Mouse (Mus musculus) neural tube, embryonic 11.5 days (tissue): ENCODE measurements around the gene Tanc2. TPM values are rescaled to one million over a fixed set of nuclear protein-coding genes. Genes with fewer than 3 reads are reported as not detected.

Experiments
- ATAC-seq: fragments of 200-750 bp; cut with Nextera tagmentation; 2 replicates; pipeline ENCODE4 v1.8.0; 2017; ENCODE audit warnings: moderate number of reproducible peaks, mild to moderate bottlenecking, moderate TSS enrichment, moderate library complexity; ENCODE audit not compliant: insufficient read depth, low FRiP score, low TSS enrichment
- DNase-seq: peaks from one replicate; pipeline ENCODE4 v3.0.0-alpha.2; 2015; ENCODE audit warnings: low spot score
- H3K27ac ChIP-seq: fragments of 300-500 bp; sonication (generic); 2 replicates; pipeline ENCODE4 v1.5.1; 2014; ENCODE audit warnings: low read depth, mild to moderate bottlenecking, low read length
- H3K27me3 ChIP-seq: fragments of 300-500 bp; sonication (generic); 2 replicates; pipeline ENCODE4 v1.6.1; 2014; ENCODE audit warnings: mild to moderate bottlenecking, low read length, mixed read lengths; ENCODE audit not compliant: control insufficient read depth, insufficient read depth
- H3K36me3 ChIP-seq: fragments of 300-500 bp; sonication (generic); 2 replicates; pipeline ENCODE4 v1.6.1; 2014; ENCODE audit warnings: mild to moderate bottlenecking, low read length, moderate library complexity, mixed read lengths; ENCODE audit not compliant: control insufficient read depth, insufficient read depth
- H3K4me1 ChIP-seq: fragments of 300-500 bp; sonication (generic); 2 replicates; pipeline ENCODE4 v1.6.1; 2014; ENCODE audit warnings: low read length, mixed read lengths; ENCODE audit not compliant: control insufficient read depth, insufficient read depth
- H3K4me2 ChIP-seq: fragments of 300-500 bp; sonication (generic); 2 replicates; pipeline ENCODE4 v1.6.1; 2014; ENCODE audit warnings: low read depth, mild to moderate bottlenecking, moderate library complexity
- H3K4me3 ChIP-seq: fragments of 300-500 bp; sonication (generic); 2 replicates; pipeline ENCODE4 v1.5.1; 2014; ENCODE audit warnings: low read depth, low read length
- H3K9ac ChIP-seq: fragments of 300-500 bp; sonication (generic); 2 replicates; pipeline ENCODE4 v1.6.1; 2014; ENCODE audit warnings: mild to moderate bottlenecking, low read length
- H3K9me3 ChIP-seq: fragments of 300-500 bp; sonication (generic); 2 replicates; pipeline ENCODE4 v1.6.1; 2016; ENCODE audit warnings: low read length; ENCODE audit not compliant: control insufficient read depth
- WGBS: fragments of 180-500 bp; shearing (Covaris S2); extraction: QIAGEN DNeasy Blood & Tissue Kit; methylation state at CpG from one replicate; pipeline ENCODE4 v1.1.7; 2014; 5-methylcytosine and 5-hydroxymethylcytosine counted together
- polyA plus RNA-seq: library from polyadenylated mRNA; unstranded; fragments of >200 nt; fragmentation: Nextera tagmentation; extraction: Ambion mirVana; gene quantifications from 2 replicates; pipeline ENCODE4 v1.2.1, GENCODE M21; 2014

Tanc2 gene
- polyA plus RNA-seq, 1 experiment from 2014 or later = 25.0 TPM

- no peak overlapping the region for H3K27ac ChIP-seq
- H3K4me3 ChIP-seq = no peak overlapping the region
- no peak overlapping the region for H3K4me2 ChIP-seq
- peaks cover 5% of the 10 kb centered on the region; the same call in 1 of the 2 replicates for H3K4me1 ChIP-seq
- H3K9ac ChIP-seq = no peak overlapping the region
- H3K9me3 ChIP-seq = no peaks in the 10 kb centered on the region
- 75% methylated on average over 8 of the region's 8 CpGs for WGBS
- no peak for ATAC-seq
- DNase-seq = no peak
- H3K27me3 ChIP-seq = peaks cover 8% of the 10 kb centered on the region
- H3K36me3 ChIP-seq = no peaks in the 10 kb centered on the region
Observed at GRCm38 (mm10) chr11:105941973-105942372, 352.2 kb downstream of the Tanc2 start.

DNA sequence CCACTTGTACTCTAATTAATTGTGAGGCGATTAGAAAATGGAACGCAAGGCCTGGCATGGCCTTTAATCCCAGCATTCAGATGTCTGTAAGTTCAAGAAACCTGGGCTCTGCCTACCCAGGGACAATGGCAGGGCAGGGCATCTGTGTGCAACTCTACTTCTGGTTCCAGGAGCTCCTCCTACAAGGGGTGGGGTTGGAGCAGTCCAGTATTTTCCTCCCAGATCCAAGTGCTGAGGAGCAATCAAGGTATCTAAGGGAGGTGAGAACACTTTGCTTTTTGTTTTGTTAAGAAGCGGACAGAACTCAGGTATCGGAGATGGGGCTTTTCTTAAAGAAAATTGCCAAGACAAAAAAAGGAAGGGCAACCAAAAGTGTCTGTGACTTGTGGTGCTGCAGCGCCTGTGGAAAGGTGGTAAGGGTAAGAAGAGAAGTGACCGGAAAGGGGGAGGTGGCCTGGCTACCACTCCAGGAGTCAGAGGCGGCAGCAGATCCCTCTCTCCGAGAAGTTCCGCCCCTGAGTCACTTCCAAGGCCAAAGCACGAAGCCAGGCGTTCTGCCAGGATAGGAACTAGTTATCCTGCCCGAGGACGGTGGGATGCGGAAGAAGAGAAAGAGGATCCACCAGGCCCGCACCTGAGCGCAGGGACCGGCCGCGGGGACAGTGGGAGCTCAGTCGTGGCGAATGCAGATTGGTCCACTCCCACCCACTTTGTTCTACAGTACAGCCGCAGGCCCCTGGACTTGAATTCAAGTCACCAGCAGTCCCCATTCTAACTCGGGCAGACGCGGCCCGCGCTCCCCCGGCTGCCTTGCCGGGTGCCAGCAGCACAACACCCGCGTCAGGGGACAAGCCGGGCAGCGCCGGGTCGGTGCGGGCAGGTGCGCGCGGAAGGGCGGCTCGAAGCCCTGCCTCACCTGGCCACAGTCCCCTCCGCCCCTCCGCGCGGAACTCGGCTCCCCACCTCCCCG, 353.6 kb downstream of the Tanc2 start:
- H3K9ac ChIP-seq = peak overlapping the region; percentile 66
- peak overlapping the region; percentile 66 for H3K4me3 ChIP-seq
- ATAC-seq = no peak
- H3K9me3 ChIP-seq = no peaks in the 10 kb centered on the region
- peak overlapping the region; percentile 96 for H3K4me2 ChIP-seq
- H3K27me3 ChIP-seq = peaks cover 8% of the 10 kb centered on the region
- 6% methylated on average over 47 of the region's 47 CpGs for WGBS
- H3K36me3 ChIP-seq = no peaks in the 10 kb centered on the region
- DNase-seq = peak; percentile 31
- H3K27ac ChIP-seq = no peak overlapping the region
- H3K4me1 ChIP-seq = peaks cover 5% of the 10 kb centered on the region; the same call in 1 of the 2 replicates

GRCm38 (mm10) chr11:105944126-105944621, 354.4 kb downstream of the Tanc2 start:
- Histone ChIP-seq H3K4me1 (peaks cover 5% of the 10 kb centered on the region; the same call in 1 of the 2 replicates), H3K9me3 (no peaks in the 10 kb centered on the region), H3K4me3 (peak overlapping the region; percentile 66), H3K27ac (no peak overlapping the region), H3K36me3 (no peaks in the 10 kb centered on the region), H3K9ac (peak overlapping the region; percentile 66), H3K4me2 (peak overlapping the region; percentile 96), H3K27me3 (peaks cover 8% of the 10 kb centered on the region)
- under 1% methylated on average over 52 of the region's 59 CpGs for WGBS
- ATAC-seq = peak; percentile 67
- DNase-seq = peak; percentile 72

DNA sequence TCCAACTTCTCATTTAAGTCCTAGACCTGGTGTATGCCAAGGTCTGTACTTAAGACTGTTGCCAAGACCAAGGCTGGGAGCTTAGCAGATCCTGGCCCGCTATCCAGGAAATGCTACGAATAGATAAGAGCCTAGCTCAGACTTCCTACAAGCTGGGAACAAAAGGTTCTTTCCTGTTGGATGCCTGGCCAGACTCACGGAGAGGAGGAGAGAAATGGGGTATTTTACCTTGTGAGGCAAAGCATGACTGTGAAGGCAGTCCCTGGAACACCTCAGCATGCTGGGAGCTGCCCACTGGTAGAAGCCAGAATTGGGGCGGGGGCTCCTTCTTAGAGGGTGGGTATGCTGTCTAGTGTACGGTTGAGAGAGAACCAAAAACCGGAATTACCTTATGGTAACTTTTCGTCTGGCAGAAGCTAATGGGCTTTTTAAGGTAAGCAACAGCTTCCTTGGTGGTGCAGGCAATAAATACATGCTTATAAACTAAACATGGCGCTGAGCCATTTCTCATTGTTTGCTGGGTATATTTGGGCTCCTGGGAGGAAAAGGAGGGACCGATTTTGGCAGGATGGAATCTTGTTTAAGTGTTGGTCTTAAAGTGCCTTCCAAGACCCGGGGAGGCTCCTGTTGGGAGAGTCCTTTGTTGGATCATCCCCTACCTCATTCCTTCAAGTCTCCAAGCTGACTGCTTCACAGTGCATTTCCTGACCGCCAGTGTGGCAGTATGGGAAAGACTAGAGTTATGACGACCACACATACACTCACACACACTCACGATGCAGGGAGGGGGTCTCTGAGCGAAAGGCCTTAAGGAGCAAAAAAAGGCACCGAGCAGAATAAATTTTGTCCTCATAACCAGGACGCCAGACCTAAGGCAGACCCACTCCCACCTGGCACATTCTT, 355.2 kb downstream of the Tanc2 start:
- ATAC-seq = no peak
- Histone ChIP-seq H3K4me3 (peak overlapping the region; percentile 66), H3K27me3 (peaks cover 8% of the 10 kb centered on the region), H3K36me3 (no peaks in the 10 kb centered on the region), H3K27ac (no peak overlapping the region), H3K9me3 (no peaks in the 10 kb centered on the region), H3K4me1 (peaks cover 5% of the 10 kb centered on the region; the same call in 1 of the 2 replicates), H3K4me2 (peak overlapping the region; percentile 96), H3K9ac (no peak overlapping the region)
- DNase-seq = no peak
- 80% methylated on average over 16 of the region's 16 CpGs for WGBS

DNA sequence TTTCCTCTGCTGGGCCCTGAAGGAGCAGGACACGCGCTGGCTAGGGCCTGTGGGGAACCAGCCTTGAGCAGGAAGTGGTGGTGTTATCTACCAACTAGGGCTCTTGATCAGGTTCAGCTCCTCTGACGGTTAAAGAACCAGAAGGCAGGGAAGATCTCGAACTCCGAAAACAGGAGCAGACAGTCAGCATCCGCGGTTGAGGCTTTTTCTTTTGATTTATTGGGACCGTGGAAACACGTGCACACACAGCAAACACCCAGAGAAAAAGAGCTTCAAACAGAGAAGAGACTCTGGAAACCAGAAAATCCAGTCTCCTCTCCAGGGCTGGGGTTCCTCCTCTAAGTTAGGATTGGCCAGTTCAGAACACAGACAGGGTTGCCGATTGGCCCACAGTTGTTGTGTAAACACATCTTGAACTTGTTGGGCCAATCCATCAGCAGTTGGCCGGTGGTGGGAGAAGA, 356.9 kb downstream of the Tanc2 start:
- peaks cover 5% of the 10 kb centered on the region; the same call in 1 of the 2 replicates for H3K4me1 ChIP-seq
- H3K27me3 ChIP-seq = peaks cover 8% of the 10 kb centered on the region
- H3K4me2 ChIP-seq = no peak overlapping the region
- no peak overlapping the region for H3K27ac ChIP-seq
- 53% methylated on average over 11 of the region's 11 CpGs for WGBS
- H3K4me3 ChIP-seq = no peak overlapping the region
- DNase-seq = no peak
- no peaks in the 10 kb centered on the region for H3K9me3 ChIP-seq
- H3K36me3 ChIP-seq = no peaks in the 10 kb centered on the region
- ATAC-seq = no peak
- H3K9ac ChIP-seq = no peak overlapping the region

DNA sequence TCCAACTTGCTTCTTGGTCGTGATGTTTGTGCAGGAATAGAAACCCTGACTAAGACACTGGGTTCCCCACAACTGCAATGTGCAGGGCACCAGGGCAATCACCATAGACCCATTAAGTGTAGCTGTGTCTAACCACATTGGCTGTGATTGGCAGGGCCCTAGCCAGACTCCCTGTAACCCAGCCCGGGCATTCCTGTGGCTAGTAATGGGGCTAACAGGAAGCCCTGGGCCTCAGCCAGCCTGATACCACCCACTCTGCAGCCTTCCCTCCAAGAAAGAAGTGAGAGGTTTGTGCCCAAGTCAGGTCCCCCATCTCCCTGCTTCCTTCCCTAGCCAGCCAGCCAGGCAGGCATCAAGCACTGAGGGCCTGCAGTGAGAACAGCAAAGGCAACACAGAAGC, 358.5 kb downstream of the Tanc2 start:
- Histone ChIP-seq H3K4me3 (no peak overlapping the region), H3K27me3 (peaks cover 6% of the 10 kb centered on the region), H3K9me3 (no peaks in the 10 kb centered on the region), H3K36me3 (no peaks in the 10 kb centered on the region), H3K4me1 (peaks cover 5% of the 10 kb centered on the region; the same call in 1 of the 2 replicates), H3K9ac (no peak overlapping the region), H3K4me2 (no peak overlapping the region), H3K27ac (no peak overlapping the region)
- no peak for ATAC-seq
- DNase-seq = no peak
- WGBS = 77% methylated on average over 2 of the region's 2 CpGs

GRCm38 (mm10) chr11:105950519-105950918, 360.7 kb downstream of the Tanc2 start:
- 83% methylated on average over 4 of the region's 4 CpGs for WGBS
- no peak overlapping the region for H3K4me3 ChIP-seq
- no peak for ATAC-seq

GRCm38 (mm10) chr11:105951601-105952044, 361.8 kb downstream of the Tanc2 start:
- WGBS = 50% methylated on average over 3 of the region's 3 CpGs
- Histone ChIP-seq H3K27ac (no peak overlapping the region), H3K36me3 (no peaks in the 10 kb centered on the region), H3K4me2 (no peak overlapping the region), H3K4me3 (no peak overlapping the region), H3K9me3 (no peaks in the 10 kb centered on the region), H3K27me3 (no peaks in the 10 kb centered on the region), H3K9ac (no peak overlapping the region), H3K4me1 (no peaks in the 10 kb centered on the region)
- no peak for DNase-seq
- ATAC-seq = no peak

More at GRCm38 (mm10) chr11:105950519-105950918, 360.7 kb downstream of the Tanc2 start:
- Histone ChIP-seq H3K27me3 (no peaks in the 10 kb centered on the region), H3K4me2 (no peak overlapping the region), H3K9ac (no peak overlapping the region), H3K9me3 (no peaks in the 10 kb centered on the region), H3K36me3 (no peaks in the 10 kb centered on the region), H3K4me1 (no peaks in the 10 kb centered on the region), H3K27ac (no peak overlapping the region)
- DNase-seq = no peak
